ENCODE assay signal across 19 mouse cellular contexts in genomic region chr16:21813164-21813834, GRCm38 (mm10). TPM values are rescaled to one million over a fixed set of nuclear protein-coding genes. Genes with fewer than 3 reads are reported as not detected.
DNase-seq lines count a peak whose midpoint lies in the region; ATAC-seq and TF ChIP-seq lines count a peak whose summit lies in the region.
"Had no signal": no experiment of that assay in that cellular context is flagged by ENCODE, and none has a peak within 500 bp of the region (broad histone marks: within the 10 kb centered on the region; RNA-seq: fewer than 3 reads in every experiment).

No protein-coding gene starts in this region.

- 15% methylated on average over 6 of the region's 6 CpGs for WGBS in liver, adult 2 months
- WGBS in liver, embryonic 11.5 days = 62% methylated on average over 6 of the region's 6 CpGs
- WGBS in liver, embryonic 16.5 days (ENCODE audit: insufficient replicate concordance) = 49% methylated on average over 6 of the region's 6 CpGs
- 49% methylated on average over 6 of the region's 6 CpGs for WGBS in liver, postnatal 0 days (ENCODE audit: insufficient replicate concordance)

- H3K27me3 ChIP-seq in liver, adult 2 months (ENCODE audit: control insufficient read depth, insufficient read depth, low read length) = no peaks in the 10 kb centered on the region
- no peaks in the 10 kb centered on the region for H3K27me3 ChIP-seq in liver, embryonic 11.5 days (replicated peaks; ENCODE audit: control insufficient read depth, insufficient read depth, low read length)
- no peaks in the 10 kb centered on the region for H3K27me3 ChIP-seq in liver, embryonic 16.5 days (ENCODE audit: control insufficient read depth, insufficient read depth, low read depth, low read length)
- no peaks in the 10 kb centered on the region for H3K27me3 ChIP-seq in liver, postnatal 0 days (ENCODE audit: insufficient read depth, low read length)
- H3K27me3 ChIP-seq: embryonic facial prominence, embryonic 12.5 days; forebrain, embryonic 13.5 days; forebrain, embryonic 15.5 days had no signal

- H3K27ac ChIP-seq in liver, adult 2 months (replicated peaks; ENCODE audit: insufficient read depth, low read depth, low read length) = no peak overlapping the region
- H3K27ac ChIP-seq in liver, embryonic 11.5 days (ENCODE audit: low read depth, low read length) = no peak overlapping the region
- peak overlapping the region; percentile 11; the same call in 1 of the 2 replicates for H3K27ac ChIP-seq in liver, embryonic 16.5 days (ENCODE audit: low read length)
- H3K27ac ChIP-seq in liver, postnatal 0 days (ENCODE audit: low read depth) = peak overlapping the region; percentile 88
- H3K27ac ChIP-seq: embryonic facial prominence, embryonic 10.5 days; embryonic facial prominence, embryonic 12.5 days; forebrain, embryonic 13.5 days; forebrain, embryonic 15.5 days had no signal

- no peak for TF ChIP-seq EP300 in liver, postnatal 0 days (IDR thresholded peaks at IDR 0.05; ENCODE audit: low read depth)

- H3K79me2 ChIP-seq in liver, adult 2 months (ENCODE audit: control insufficient read depth, insufficient read depth, low read length) = 0 out of 2 replicates have a peak, but pooled peaks cover 3% of the 10 kb centered on the region

- peaks cover 2% of the 10 kb centered on the region; the same call in 1 of the 2 replicates for H3K36me3 ChIP-seq in liver, adult 2 months (ENCODE audit: control insufficient read depth, insufficient read depth, low read length)
- H3K36me3 ChIP-seq in liver, embryonic 11.5 days (ENCODE audit: control insufficient read depth, insufficient read depth, low read length) = no peaks in the 10 kb centered on the region
- H3K36me3 ChIP-seq in liver, embryonic 16.5 days (ENCODE audit: control insufficient read depth, insufficient read depth) = peaks cover 6% of the 10 kb centered on the region
- H3K36me3 ChIP-seq in liver, postnatal 0 days (replicated peaks; ENCODE audit: insufficient read depth, low read length) = no peaks in the 10 kb centered on the region; the same call in 1 of the 2 replicates

- ATAC-seq in liver, embryonic 11.5 days (replicated peaks; ENCODE audit: low FRiP score) = no peak
- ATAC-seq in liver, embryonic 16.5 days (ENCODE audit: low read depth) = peak; percentile 69
- ATAC-seq in liver, postnatal 0 days = peak; percentile 88
- ATAC-seq: activated CD4-positive, CD25-positive, alpha-beta regulatory T cell, adult 4 months; forebrain, embryonic 13.5 days; forebrain, embryonic 15.5 days had no signal

- H3K4me3 ChIP-seq in liver, adult 2 months (ENCODE audit: insufficient read depth, low read depth, low read length) = no peak overlapping the region
- no peak overlapping the region for H3K4me3 ChIP-seq in liver, embryonic 11.5 days (ENCODE audit: low read depth, low read length)
- H3K4me3 ChIP-seq in liver, embryonic 16.5 days (ENCODE audit: low read depth, low read length) = no peak overlapping the region
- H3K4me3 ChIP-seq in liver, postnatal 0 days (ENCODE audit: low read depth, low read length) = no peak overlapping the region
- H3K4me3 ChIP-seq: embryonic facial prominence, embryonic 10.5 days; embryonic facial prominence, embryonic 12.5 days; forebrain, embryonic 13.5 days; forebrain, embryonic 15.5 days had no signal

- TF ChIP-seq CTCF in liver, adult 2 months (IDR thresholded peaks at IDR 0.05; ENCODE audit: low read depth, low read length) = no peak
- TF ChIP-seq CTCF in liver, postnatal 0 days (IDR thresholded peaks at IDR 0.05; ENCODE audit: low read depth) = no peak

- TF ChIP-seq POLR2A in liver, adult 2 months (IDR thresholded peaks at IDR 0.05; ENCODE audit: extremely low read depth, insufficient read depth, low read length) = no peak

- H3K9ac ChIP-seq in liver, adult 2 months (ENCODE audit: low read depth, low read length) = no peak overlapping the region
- H3K9ac ChIP-seq in liver, embryonic 11.5 days (ENCODE audit: low read depth, low read length) = no peak overlapping the region
- no peak overlapping the region for H3K9ac ChIP-seq in liver, embryonic 16.5 days (ENCODE audit: low read depth, low read length)
- 0 out of 2 replicates have a peak overlapping the region, but pooled peaks have one; percentile 8 for H3K9ac ChIP-seq in liver, postnatal 0 days (replicated peaks)
- H3K9ac ChIP-seq: embryonic facial prominence, embryonic 12.5 days; forebrain, embryonic 13.5 days; forebrain, embryonic 15.5 days had no signal

- DNase-seq in liver, adult 2 months (ENCODE audit: extremely low read depth, low read depth, low spot score) = peak; percentile 74
- DNase-seq in liver, embryonic 11.5 days (ENCODE audit: low spot score) = no peak
- no peak for DNase-seq in liver
- DNase-seq in liver, postnatal 0 days = peak; percentile 54
- DNase-seq in urinary bladder, postnatal 10 days (ENCODE audit: low spot score) = no peak
- DNase-seq: adrenal gland, adult 8-10 months; adrenal gland, postnatal 14 days; adrenal gland, postnatal 36 days; cerebellum, adult 11-12 months; cerebellum, adult 2 months; cerebellum, adult 9-10 months; cerebellum, postnatal 10 days; cerebellum, postnatal 25 days had no signal

- H3K4me2 ChIP-seq in liver, embryonic 11.5 days = no peak overlapping the region
- H3K4me2 ChIP-seq in liver, embryonic 16.5 days (ENCODE audit: low read depth, low read length) = no peak overlapping the region
- no peak overlapping the region for H3K4me2 ChIP-seq in liver, postnatal 0 days (ENCODE audit: low read depth, low read length)
- H3K4me2 ChIP-seq: embryonic facial prominence, embryonic 12.5 days; forebrain, embryonic 13.5 days; forebrain, embryonic 15.5 days had no signal

- peaks cover 9% of the 10 kb centered on the region for H3K4me1 ChIP-seq in liver, adult 2 months (ENCODE audit: control insufficient read depth, insufficient read depth, low read length)
- no peaks in the 10 kb centered on the region for H3K4me1 ChIP-seq in liver, embryonic 11.5 days (replicated peaks; ENCODE audit: control insufficient read depth, insufficient read depth, low read length)
- peaks cover 8% of the 10 kb centered on the region for H3K4me1 ChIP-seq in liver, embryonic 16.5 days (ENCODE audit: control insufficient read depth, low read depth, low read length)
- H3K4me1 ChIP-seq in liver, postnatal 0 days (ENCODE audit: insufficient read depth) = peaks cover 10% of the 10 kb centered on the region
- H3K4me1 ChIP-seq: embryonic facial prominence, embryonic 10.5 days; embryonic facial prominence, embryonic 12.5 days; forebrain, embryonic 13.5 days; forebrain, embryonic 15.5 days had no signal

- H3K9me3 ChIP-seq in liver, embryonic 11.5 days (ENCODE audit: control insufficient read depth, low read length) = no peaks in the 10 kb centered on the region
- no peaks in the 10 kb centered on the region for H3K9me3 ChIP-seq in liver, embryonic 16.5 days (replicated peaks; ENCODE audit: control insufficient read depth, low read length)
- H3K9me3 ChIP-seq in liver, postnatal 0 days (ENCODE audit: low read length) = no peaks in the 10 kb centered on the region
- H3K9me3 ChIP-seq: embryonic facial prominence, embryonic 10.5 days; embryonic facial prominence, embryonic 12.5 days; forebrain, embryonic 13.5 days; forebrain, embryonic 15.5 days had no signal

RNA-seq across cellular contexts. Expression of gene Map3k13, which starts 19.2 kb away (rescaled TPM):
- 7.0 and 8.8 TPM in 2 replicates for total RNA-seq in liver, adult 2 months (2014; rRNA removed)
- polyA plus RNA-seq in liver, adult 2 months (2012; rRNA removed) = 3.8 and 5.3 TPM in 2 replicates
- 0.55 and 0.59 TPM in 2 replicates for polyA plus RNA-seq in liver, embryonic 11.5 days (2014; fragmentation: Nextera tagmentation; extraction: Ambion mirVana)
- 0.68 and 0.72 TPM in 2 replicates for polyA plus RNA-seq in liver, embryonic 16.5 days (2015; fragmentation: Nextera tagmentation; extraction: Ambion mirVana)
- 0.97 and 1.2 TPM in 2 replicates for polyA plus RNA-seq in liver, postnatal 0 days (2015; fragmentation: Nextera tagmentation; extraction: Ambion mirVana)

RNA-seq across cellular contexts. Expression of gene Ehhadh, which starts 25.7 kb away (rescaled TPM):
- total RNA-seq in liver, adult 2 months (2014; rRNA removed) = 263 and 266 TPM in 2 replicates
- 168 and 174 TPM in 2 replicates for polyA plus RNA-seq in liver, adult 2 months (2012; rRNA removed)
- polyA plus RNA-seq in liver, embryonic 11.5 days (2014; fragmentation: Nextera tagmentation; extraction: Ambion mirVana) = 5.3 and 6.7 TPM in 2 replicates
- polyA plus RNA-seq in liver, embryonic 16.5 days (2015; fragmentation: Nextera tagmentation; extraction: Ambion mirVana) = 12.5 and 14.6 TPM in 2 replicates
- polyA plus RNA-seq in liver, postnatal 0 days (2015; fragmentation: Nextera tagmentation; extraction: Ambion mirVana) = 176 and 215 TPM in 2 replicates

Comparison
In these comparisons a context has a peak if more than half of its experiments do, and no peak if none do; other contexts are left out.
1. DNase-seq: peak in liver, adult 2 months (single experiment) and liver, postnatal 0 days (single experiment); none in liver, embryonic 11.5 days (single experiment), liver (single experiment) and urinary bladder, postnatal 10 days (single experiment).
2. H3K27ac ChIP-seq: peak in liver, embryonic 16.5 days (single experiment) and liver, postnatal 0 days (single experiment); none in liver, adult 2 months (single experiment) and liver, embryonic 11.5 days (single experiment).
3. RNA of gene Ehhadh, which starts 25.7 kb away (polyA plus RNA-seq): 176 to 215 TPM in liver, postnatal 0 days and 168 to 174 TPM in liver, adult 2 months; 12.5 to 14.6 TPM in liver, embryonic 16.5 days and 5.3 to 6.7 TPM in liver, embryonic 11.5 days; every median in the first group is over 10 times any median in the second.